Mouse (Mus musculus): ENCODE measurements around the gene B4galnt3. TPM values are rescaled to one million over a fixed set of nuclear protein-coding genes. Genes with fewer than 3 reads are reported as not detected.
A peak's percentile ranks its signal among the peaks of the same experiment; 100 is the strongest.

The B4galnt3 gene
- polyA plus RNA-seq, 1 experiment: 0.45 TPM

DNA sequence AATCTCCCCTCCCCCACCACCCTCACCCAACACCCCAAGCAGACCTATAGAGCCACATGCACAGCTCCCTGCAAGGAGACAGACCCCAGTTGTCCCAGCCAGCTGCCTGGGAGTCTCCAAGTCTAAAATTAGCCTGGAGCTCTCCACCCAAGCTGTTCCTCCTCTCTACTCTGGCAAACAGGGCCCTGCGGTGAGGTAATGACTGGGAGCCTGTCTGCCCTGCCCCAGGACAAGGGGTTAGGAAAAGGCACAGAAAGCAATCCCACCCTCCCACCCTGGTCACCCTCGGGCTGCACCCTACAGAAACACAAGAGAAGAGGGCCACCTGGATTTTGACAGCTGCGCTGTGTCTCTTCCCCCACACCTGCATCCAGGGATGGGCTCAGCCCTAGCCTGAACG lies 19.5 kb downstream of the B4galnt3 start:
- no peak for DNase-seq (ENCODE audit: low spot score)

DNA sequence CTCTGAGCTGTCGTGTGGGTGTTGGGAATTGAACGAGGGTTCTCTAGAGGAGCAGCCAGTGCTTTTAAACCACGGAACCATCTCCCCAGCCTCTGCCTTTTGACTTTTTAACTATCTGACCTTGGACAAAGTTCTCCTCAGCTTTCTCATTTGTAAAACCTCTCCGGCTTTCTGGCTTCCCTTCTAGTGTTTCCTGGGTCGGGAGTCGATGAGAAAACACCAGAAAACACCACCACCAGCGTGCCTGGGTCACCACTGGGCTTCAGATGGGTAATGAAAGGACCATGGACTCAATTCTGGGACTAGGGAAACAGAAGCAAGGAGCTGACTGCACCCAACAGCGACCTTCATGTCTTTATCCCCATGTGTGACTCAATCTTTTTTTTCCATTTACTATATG lies 20.2 kb downstream of the B4galnt3 start:
- DNase-seq (ENCODE audit: low spot score): no peak

DNA sequence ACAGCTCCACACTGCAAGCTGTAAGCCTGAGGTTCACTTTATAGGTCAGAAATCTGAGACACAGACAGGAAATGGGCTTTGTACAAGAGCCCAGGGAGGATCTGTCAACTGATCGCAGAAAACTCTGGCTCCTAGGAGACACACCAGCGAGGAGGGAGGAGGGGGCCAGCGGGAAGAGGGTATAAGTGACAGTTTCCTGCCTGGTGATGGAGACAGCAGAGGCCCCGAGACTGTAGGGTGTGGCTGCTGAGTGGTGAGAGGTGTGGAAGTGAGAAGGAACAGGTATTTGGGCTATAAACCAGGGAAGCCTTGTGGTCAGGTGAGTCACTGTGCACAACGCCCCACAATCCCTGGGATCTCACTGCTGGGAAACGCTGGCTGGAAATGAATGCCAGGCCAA lies 30.2 kb downstream of the B4galnt3 start:
- no peak for DNase-seq (ENCODE audit: low spot score)

DNA sequence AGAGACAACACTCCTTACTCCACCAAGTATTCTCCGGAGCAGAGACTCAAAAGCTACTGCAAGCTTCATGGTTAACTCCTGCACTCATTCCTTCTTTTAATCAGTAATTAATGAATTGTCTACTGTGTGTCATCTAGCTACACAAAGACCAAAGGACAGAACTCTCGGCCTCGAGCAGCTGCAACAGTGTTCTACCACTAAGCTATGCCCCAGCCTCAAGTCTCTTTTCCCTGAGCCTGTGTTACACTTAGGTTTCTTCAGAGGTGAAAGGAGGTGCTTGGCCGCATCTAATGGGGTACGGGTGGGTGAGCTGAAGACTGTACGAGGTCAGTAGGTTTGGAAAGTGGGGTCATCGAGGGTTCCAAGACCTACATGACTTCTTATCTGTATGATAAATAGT lies 30.8 kb downstream of the B4galnt3 start:
- DNase-seq (ENCODE audit: low spot score): no peak

DNA sequence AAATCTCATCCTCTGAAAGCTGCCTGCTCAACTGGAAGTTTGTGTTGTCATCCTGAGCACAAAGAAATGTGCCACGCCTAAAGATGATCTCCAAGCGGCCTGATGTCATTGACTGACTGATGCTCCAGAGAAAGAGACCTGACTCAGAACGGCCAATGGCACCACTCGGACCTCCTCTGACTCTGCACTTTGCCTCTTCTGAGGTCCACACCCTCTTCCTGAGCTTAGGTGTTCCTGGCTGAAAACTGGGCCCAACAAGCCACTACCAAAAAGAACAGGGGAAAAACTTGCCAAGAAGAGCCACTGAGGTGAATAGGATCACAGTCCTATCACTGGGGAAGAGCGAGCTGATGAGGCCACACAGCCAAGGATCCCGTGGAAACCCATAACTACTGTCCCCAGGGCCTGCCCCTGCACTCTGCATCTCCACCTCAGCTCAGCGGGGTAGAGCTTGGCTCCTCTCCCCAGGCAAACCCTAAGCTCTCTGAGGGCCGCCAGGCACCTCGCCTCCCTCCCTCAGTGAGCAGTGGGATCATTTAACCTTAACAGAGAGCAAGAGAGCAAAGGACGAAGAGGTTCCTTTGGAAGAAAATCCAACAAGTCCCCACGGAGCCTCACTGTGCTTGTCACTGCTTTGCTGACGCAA lies 31.4 kb downstream of the B4galnt3 start:
- no peak for DNase-seq (ENCODE audit: low spot score)

DNA sequence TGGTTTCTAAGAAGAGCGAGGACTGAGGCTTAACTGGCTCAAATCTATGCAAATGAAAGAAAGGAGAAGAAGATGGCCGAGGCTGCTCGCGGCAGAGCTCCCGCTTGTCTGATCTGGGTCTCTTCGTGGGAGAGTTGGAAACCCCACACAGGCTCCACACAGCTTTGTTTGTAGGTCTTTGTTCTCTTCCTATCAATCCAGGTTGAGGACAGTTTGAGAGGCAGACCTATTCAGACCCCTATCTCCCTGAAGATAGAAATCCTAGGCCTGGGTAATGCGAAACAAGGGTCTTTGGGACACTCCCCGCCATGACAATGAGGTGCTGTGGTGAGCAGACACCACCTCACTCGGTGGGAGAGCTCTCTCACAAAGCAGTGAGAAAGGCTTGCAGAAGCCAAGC lies 34.9 kb downstream of the B4galnt3 start:
- DNase-seq (ENCODE audit: low spot score): no peak

DNA sequence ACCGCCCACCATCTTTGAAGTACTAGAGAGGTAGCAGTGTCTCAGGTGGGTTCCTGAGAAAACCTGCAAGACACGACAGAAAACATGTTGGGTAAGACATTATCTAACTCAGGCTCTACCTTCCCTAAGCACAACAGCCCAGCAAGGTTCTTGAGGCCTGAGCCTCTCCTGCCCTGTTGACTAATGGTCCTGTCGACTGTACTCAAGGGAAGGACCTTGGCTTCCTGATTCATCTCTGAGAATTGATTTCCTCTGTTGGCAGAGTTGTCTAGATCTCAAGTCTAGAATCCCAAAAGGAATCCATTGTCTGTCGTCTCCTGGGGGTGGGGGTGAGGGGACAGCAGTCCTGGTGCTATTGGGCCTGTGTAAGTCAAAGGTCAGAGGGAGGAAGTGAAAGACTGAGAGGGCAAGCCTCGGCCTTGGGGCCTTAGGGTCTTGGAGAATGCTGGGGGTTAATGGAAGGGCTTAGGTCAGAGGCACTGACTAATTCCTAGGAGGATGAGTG lies 37.9 kb downstream of the B4galnt3 start:
- DNase-seq (ENCODE audit: low spot score): no peak

DNA sequence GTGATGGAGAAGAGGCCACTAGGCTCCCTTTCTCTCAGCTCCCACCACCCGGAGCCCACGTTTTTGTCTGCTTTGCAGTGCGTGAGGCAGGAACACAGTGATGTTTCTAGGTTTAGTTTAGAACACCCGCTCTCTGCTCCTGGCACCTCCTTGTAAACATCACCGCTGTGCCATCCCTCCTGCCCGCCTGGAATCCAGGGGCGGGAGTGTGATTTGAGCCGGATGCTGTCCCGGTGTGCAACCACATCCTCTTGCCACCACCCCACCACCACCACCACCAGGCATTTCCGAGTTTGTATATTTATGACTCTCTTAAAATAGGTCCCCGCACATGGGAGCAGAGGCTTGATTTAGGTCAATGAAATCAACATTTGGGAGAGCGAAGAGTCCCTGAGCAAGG lies 38.7 kb downstream of the B4galnt3 start:
- DNase-seq (ENCODE audit: low spot score): no peak

DNA sequence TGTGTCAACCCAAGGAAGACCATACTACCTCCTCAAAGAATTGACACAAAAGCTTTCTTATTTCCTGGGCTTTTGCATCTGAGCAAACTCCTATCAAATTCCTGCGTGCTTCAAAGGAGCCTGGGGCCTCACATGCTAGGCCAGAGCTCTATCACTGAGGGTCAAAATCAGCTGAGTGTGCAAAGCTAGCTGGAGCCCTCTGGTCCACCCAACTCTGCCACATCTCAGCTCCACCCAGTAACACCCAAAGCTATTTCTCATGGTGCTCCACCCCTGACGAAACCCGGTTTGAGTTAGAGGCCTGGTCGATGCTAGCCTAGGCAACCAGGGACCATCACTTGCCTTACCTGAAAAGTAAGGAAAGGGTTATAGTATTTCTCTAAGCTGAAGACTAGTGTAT lies 39.2 kb downstream of the B4galnt3 start:
- DNase-seq (ENCODE audit: low spot score): no peak

DNA sequence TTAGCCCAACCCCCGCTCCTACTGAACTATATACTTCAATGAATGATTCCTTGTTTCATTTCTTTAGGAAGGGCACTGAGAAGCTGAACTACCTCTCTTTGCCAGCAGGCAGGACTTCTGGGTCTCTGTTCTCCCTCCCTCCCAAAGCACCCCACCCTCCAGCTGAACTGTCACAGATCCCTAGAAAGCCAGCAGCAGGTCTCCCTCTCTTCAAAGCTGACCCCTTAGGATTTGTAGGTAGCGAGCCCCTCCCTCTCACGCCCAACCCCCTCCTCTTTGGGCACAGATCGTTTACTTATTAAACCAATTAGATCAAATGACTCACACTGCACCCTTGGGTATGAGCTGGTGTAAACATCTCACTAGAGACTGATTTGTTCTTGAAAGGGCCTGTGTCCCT lies 39.7 kb downstream of the B4galnt3 start:
- no peak for DNase-seq (ENCODE audit: low spot score)

DNA sequence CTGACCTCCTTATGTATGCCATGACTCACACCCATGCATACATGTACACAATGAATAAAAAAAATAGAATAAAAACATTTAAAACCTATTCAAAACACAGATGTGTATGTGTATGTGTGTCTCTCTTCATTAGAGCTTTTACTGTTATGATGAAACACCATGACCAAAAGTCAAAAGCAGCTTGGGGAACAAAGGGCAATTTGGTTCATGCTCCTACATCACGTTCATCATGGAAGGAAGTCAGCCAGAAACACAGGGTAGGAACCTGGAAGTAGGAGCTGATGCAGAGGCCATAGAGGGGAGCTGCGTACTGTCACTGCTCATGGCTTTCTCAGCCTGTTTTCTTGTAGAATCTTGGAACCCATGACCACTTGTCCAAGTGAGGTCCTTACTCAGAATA lies 41.6 kb downstream of the B4galnt3 start:
- DNase-seq (ENCODE audit: low spot score): no peak

DNA sequence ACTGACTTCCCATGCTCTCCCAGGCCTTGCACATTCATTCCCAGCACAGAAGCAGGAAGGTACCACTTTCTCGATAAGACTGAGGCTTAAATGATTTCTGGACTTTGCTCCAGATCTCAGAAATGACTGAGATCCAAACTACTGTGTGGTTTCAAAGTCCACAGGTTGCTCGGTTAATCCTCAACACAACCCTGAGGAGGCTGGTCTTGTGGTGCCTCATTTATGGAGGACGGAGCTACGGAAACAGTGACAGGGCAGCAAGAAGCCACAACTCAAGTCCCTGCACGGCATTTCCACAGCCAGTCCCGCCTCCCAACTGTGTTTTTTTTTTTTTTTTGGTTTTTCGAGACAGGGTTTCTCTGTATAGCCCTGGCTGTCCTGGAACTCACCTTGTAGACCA lies 43.3 kb downstream of the B4galnt3 start:
- no peak for DNase-seq (ENCODE audit: low spot score)

DNA sequence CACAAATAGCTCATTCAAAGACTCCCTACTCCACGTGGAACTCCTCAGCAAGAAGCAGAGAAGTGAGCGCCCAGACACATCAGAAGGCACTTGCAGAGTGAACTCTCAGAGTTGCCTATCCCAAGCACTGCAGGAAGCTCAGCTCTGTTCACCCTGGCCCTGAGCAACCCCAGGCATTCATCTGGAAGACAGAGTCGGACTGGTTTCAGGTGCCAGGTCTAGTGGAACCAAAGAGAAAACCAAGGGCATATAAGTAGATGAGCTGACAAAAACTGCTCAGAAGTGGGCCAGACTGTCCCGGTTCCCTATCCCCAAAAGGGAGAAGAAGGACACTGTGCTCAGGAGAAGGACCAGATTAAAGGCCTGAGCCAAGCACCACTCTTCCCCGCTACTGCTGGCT lies 44.5 kb downstream of the B4galnt3 start:
- DNase-seq (ENCODE audit: low spot score): no peak

DNA sequence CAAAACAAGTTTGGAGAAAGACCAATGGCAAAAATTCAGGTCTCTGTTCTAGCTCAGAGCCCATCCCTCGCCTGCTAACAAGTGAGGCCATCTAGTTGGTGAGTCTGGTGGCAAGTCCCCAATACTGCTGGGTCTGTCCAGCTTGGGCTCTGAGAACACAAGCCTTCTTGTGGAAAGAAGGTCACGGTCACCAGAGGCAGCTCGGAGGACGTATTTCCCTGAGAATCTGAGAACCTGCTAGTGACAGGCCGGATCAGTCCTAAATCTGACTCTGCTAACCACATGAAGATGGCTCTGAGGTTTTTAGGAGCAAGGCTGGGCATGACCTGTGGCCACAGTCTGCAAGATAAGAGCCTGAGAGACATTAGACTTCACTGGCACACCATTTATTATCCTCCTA lies 47.7 kb downstream of the B4galnt3 start:
- no peak for DNase-seq (ENCODE audit: low spot score)

DNA sequence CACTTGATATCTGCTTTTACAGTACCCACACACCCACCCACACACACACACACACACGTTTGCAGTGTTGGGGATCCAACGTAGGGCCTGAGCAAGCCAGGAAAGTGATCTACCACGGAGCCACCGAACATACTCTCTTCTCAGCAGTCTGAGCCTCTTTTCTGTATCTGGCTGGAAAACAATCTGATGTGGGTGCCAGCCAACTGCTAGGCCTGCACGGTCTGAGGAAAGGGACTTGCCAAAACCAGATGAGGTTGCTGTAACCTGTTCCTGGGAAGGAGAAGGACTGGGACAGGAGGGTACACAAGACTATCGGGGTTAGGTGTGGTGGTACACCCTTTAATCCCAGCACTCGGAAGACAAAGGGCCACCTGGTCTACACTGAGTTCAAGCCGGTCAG lies 51.1 kb downstream of the B4galnt3 start:
- no peak for DNase-seq (ENCODE audit: low spot score)

DNA sequence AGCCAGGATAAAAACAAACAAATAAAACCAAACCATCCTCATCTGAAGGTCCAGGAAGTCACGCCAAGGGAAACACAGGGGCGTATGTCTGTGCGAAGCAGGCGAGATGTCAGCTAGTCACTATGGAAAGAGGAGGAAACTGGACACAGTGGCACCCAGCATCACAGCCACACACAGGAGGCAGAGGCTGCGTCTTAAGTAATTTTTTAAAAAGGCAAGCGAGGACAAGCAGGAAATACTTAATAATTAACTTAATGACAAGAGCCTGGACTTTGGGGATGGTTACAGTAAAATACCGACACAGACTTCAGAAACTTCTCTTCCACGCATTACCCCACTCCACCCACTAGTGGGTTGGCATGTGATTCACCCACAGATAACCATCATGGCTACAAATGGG lies 51.8 kb downstream of the B4galnt3 start:
- no peak for DNase-seq (ENCODE audit: low spot score)

DNA sequence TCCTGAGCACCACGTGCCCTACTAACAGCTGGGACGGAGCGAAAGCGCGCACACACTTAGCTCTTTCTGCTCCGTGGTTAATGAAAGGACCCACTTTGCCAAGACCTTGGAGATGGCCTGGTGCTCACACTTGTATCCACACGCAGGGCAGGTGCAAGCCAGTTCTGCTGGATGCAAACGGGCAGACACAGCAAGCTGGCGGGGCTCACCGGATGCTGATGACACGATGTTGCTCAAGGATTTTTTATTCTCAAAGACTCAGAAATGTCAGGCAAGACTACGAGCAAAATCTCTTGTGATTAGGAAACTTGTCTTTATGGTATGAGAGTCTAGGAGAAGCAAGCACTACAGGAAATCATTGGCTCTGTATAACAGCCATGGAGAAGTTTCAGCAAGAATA lies 52.9 kb downstream of the B4galnt3 start:
- DNase-seq (ENCODE audit: low spot score): no peak

DNA sequence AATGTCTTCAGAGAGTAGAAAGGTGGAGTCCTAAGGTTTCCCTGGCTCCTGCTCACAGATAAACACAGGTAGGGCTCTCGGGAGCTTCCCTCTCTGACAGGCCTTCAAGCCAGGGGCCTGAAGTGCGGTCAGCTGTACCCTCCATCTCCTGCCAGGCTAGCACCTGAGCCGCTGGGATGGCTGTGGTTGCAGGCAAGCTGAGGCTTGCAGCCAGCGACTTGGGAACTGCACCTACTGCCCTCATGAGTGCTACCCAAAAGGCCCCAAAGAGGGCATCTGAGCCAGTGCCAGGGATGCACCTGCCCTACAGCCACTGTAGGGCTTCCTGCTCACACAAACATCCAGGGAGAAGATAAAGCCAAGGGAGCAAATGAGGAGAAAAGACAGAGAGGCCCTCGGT lies 53.9 kb downstream of the B4galnt3 start:
- DNase-seq (ENCODE audit: low spot score): peak; percentile 28

DNA sequence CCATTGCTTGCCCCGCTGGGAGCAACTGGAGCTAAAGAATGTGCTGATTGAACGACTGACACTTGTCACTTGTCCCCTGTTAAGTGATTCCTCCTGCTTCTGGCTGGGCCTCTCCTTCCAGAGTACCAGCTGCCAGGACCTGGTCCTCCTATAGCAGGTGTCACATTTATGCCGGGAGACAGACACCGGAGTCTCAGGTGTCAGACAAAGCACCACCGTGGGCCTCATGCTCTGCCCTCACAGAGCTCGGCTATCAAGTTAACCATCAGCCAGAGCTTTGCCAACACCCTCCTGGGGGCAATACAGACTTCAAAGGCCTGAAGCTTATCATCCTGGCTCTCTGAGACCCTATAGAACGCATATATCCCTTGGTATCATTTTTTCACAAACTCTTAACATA lies 58.5 kb downstream of the B4galnt3 start:
- DNase-seq (ENCODE audit: low spot score): no peak

DNA sequence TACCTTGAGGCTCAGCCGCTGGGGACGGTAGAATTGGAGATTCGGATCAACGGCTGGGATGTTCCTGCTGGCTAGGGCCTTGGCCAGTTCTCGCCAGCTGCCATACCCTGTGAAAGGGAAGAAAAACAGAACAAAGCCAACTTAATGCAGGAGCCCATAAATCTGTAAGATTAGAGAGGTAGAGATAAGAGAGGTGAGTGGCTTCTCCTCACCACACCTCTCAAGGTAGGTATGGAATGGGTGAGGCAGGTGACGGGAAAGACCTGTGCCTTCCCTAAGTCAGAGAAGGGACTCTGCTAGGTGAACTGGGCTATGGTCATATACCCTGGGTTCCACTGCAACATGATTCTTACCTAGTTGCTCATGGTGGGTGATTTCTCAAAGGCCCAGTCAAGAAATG lies 61.5 kb downstream of the B4galnt3 start:
- DNase-seq (ENCODE audit: low spot score): no peak

DNA sequence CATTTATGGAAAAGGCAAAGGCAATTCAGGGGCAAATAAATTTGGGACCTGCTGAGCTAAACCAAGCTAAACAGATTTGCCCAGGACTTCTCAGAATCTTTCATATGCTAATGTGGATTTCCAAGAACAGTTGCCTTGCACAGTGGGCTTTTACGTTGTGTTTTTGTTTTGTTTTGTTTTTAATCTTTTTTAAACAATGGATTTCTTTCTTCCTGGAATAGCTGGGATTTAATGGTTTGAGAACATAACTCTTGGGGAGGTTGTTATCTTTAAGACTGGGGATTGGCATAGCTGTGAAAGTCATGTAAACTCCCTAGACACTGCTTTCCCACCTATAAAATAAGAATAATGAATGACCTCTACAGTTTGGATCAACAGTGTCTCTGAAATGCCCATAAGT lies 63.9 kb downstream of the B4galnt3 start:
- no peak for DNase-seq (ENCODE audit: low spot score)

DNA sequence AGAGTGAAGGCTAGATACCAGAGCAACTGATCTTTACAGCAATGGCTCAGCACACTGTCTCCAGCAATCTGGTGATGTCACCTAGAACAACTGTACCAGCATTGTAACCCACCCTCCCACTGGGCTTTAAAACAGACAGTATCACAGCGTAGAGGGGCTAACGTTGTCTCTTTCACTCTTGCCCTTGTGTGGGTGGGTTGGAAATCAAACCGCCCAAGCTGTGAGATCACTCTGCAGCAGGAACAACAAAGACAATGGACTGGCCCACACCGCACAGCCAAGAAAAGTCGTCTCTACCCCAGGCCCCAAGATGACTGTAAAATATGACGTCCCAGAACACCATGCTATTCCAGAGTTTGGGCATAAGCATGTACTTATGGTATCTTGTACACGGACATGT lies 64.6 kb downstream of the B4galnt3 start:
- no peak for DNase-seq (ENCODE audit: low spot score)

DNA sequence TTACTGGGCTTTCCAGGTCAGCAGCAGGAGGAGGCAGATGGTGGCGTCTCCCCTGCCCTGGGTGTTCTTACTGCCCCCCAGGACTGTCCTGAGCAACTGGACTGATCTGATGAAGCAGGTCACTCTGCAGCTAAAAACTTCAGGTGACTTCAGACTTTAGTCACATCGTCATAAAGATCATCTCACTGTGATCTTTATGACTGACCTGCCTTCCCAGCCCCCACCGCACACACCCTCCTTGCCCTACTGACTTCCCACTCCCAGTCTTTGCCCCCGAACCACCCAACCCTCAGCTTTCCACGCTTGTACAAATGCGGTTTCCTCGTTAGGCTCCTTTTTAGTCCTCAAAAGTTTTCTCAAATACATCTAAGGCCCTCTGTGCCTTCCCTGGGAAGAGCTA lies 67.3 kb downstream of the B4galnt3 start:
- no peak for DNase-seq (ENCODE audit: low spot score)

DNA sequence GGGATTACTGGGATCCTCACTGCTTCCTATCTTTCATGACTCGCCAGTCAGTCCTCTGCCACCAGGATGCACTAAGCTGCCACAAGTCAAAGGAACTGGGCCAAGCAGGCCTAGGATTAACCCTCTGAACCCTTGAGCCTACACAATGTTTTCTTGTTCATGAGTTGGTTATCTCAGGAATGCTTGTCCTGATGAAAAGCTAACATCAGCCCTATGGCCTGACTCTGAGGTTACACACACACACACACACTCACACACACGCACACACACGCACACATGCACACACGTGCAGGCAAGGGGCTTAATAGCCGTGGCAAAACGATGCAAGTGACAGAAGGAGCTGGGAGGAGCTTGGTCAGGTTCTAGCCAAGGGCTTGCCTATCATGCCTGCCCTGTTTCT lies 69.0 kb downstream of the B4galnt3 start:
- DNase-seq (ENCODE audit: low spot score): no peak
